Mouse (Mus musculus) limb, embryonic 10.5 days (tissue): ENCODE data around the gene Troap. TPM values are rescaled to one million over a fixed set of nuclear protein-coding genes. Genes with fewer than 3 reads are reported as not detected.

Source experiments
- DNase-seq: peaks from one replicate; pipeline ENCODE4 v3.0.0-alpha.2; 2017; ENCODE audit warnings: low spot score
- H3K27ac ChIP-seq: fragments of 300-500 bp; sonication (generic); 2 replicates; pipeline ENCODE4 v1.5.1; 2016; ENCODE audit warnings: mild to moderate bottlenecking
- H3K27me3 ChIP-seq: fragments of 300-500 bp; sonication (generic); 2 replicates; pipeline ENCODE4 v1.6.1; 2016; ENCODE audit warnings: low read depth, mild to moderate bottlenecking; ENCODE audit not compliant: poor library complexity, severe bottlenecking
- H3K36me3 ChIP-seq: fragments of 300-500 bp; sonication (generic); 2 replicates; pipeline ENCODE4 v1.6.1; 2016; ENCODE audit warnings: mild to moderate bottlenecking, moderate library complexity
- H3K4me1 ChIP-seq: fragments of 300-500 bp; sonication (generic); 2 replicates; pipeline ENCODE4 v1.6.1; 2016
- H3K4me3 ChIP-seq: fragments of 300-500 bp; sonication (generic); 2 replicates; pipeline ENCODE4 v1.5.1; 2016; ENCODE audit warnings: mild to moderate bottlenecking, moderate library complexity
- H3K9me3 ChIP-seq: fragments of 300-500 bp; sonication (generic); replicated peaks from 2 replicates; pipeline ENCODE4 v1.6.1; 2016; ENCODE audit warnings: mild to moderate bottlenecking
- WGBS: fragments of 180-500 bp; shearing (Covaris S2); methylation state at CpG from one replicate; pipeline ENCODE4 v1.1.7; 2016; 5-methylcytosine and 5-hydroxymethylcytosine counted together
- polyA plus RNA-seq: library from polyadenylated mRNA; unstranded; fragments of >200 nt; fragmentation: Nextera tagmentation; extraction: Ambion mirVana; gene quantifications from 2 replicates; pipeline ENCODE4 v1.2.1, GENCODE M21; 2016

The Troap gene
- polyA plus RNA-seq, 1 experiment from 2014 or later = 54.8 TPM

GRCm38 (mm10) chr15:99095356-99095755 lies 21.0 kb downstream of the Troap start:
- Histone ChIP-seq H3K27ac (no peak overlapping the region), H3K27me3 (peaks cover 99% of the 10 kb centered on the region), H3K36me3 (no peaks in the 10 kb centered on the region), H3K9me3 (no peaks in the 10 kb centered on the region), H3K4me1 (peaks cover 61% of the 10 kb centered on the region), H3K4me3 (peak overlapping the region; percentile 7; the same call in 1 of the 2 replicates)
- WGBS = 2% methylated on average over 6 of the region's 6 CpGs
- DNase-seq = no peak

GRCm38 (mm10) chr15:99096061-99096793 lies 21.9 kb downstream of the Troap start:
- DNase-seq = no peak
- Histone ChIP-seq H3K27me3 (peaks cover 96% of the 10 kb centered on the region), H3K9me3 (no peaks in the 10 kb centered on the region), H3K27ac (no peak overlapping the region), H3K4me1 (peaks cover 59% of the 10 kb centered on the region), H3K4me3 (peak overlapping the region; percentile 51), H3K36me3 (no peaks in the 10 kb centered on the region)
- WGBS = 2% methylated on average over 24 of the region's 24 CpGs

- under 1% methylated on average over 56 of the region's 58 CpGs for WGBS
- H3K27me3 ChIP-seq = peaks cover 94% of the 10 kb centered on the region
- H3K4me3 ChIP-seq = peak overlapping the region; percentile 51
- no peak overlapping the region; the same call in 1 of the 2 replicates for H3K27ac ChIP-seq
- DNase-seq = peak; percentile 70
- no peaks in the 10 kb centered on the region for H3K36me3 ChIP-seq
- H3K4me1 ChIP-seq = peaks cover 59% of the 10 kb centered on the region
- no peaks in the 10 kb centered on the region for H3K9me3 ChIP-seq
Observed at GRCm38 (mm10) chr15:99096831-99097500, 22.6 kb downstream of the Troap start.

- H3K27me3 ChIP-seq = peaks cover 84% of the 10 kb centered on the region
- peaks cover 56% of the 10 kb centered on the region for H3K4me1 ChIP-seq
- peak; percentile 74 for DNase-seq
- peak overlapping the region; percentile 51 for H3K4me3 ChIP-seq
- WGBS = under 1% methylated on average over 39 of the region's 39 CpGs
- H3K36me3 ChIP-seq = no peaks in the 10 kb centered on the region
- peak overlapping the region; percentile 61; the same call in 1 of the 2 replicates for H3K27ac ChIP-seq
- no peaks in the 10 kb centered on the region for H3K9me3 ChIP-seq
Observed at GRCm38 (mm10) chr15:99097840-99098492, 23.6 kb downstream of the Troap start.

GRCm38 (mm10) chr15:99098493-99098861 lies 24.1 kb downstream of the Troap start:
- no peaks in the 10 kb centered on the region for H3K36me3 ChIP-seq
- peaks cover 51% of the 10 kb centered on the region for H3K4me1 ChIP-seq
- H3K4me3 ChIP-seq = peak overlapping the region; percentile 51
- DNase-seq = peak; percentile 56
- WGBS = under 1% methylated on average over 9 of the region's 9 CpGs
- H3K27me3 ChIP-seq = peaks cover 79% of the 10 kb centered on the region
- H3K9me3 ChIP-seq = no peaks in the 10 kb centered on the region
- H3K27ac ChIP-seq = no peak overlapping the region

- no peaks in the 10 kb centered on the region for H3K9me3 ChIP-seq
- peaks cover 46% of the 10 kb centered on the region for H3K4me1 ChIP-seq
- no peaks in the 10 kb centered on the region for H3K36me3 ChIP-seq
- 0 out of 2 replicates have a peak overlapping the region, but pooled peaks have one; percentile 31 for H3K27ac ChIP-seq
- peak overlapping the region; percentile 51 for H3K4me3 ChIP-seq
- H3K27me3 ChIP-seq = peaks cover 72% of the 10 kb centered on the region
- peak; percentile 76 for DNase-seq
- WGBS = under 1% methylated on average over 15 of the region's 15 CpGs
Observed at GRCm38 (mm10) chr15:99099139-99099556, 24.8 kb downstream of the Troap start.

GRCm38 (mm10) chr15:99099984-99100383 lies 25.6 kb downstream of the Troap start:
- H3K36me3 ChIP-seq = no peaks in the 10 kb centered on the region
- H3K9me3 ChIP-seq = no peaks in the 10 kb centered on the region
- peaks cover 65% of the 10 kb centered on the region for H3K27me3 ChIP-seq
- DNase-seq = no peak
- no peak overlapping the region for H3K27ac ChIP-seq
- WGBS = 58% methylated on average over 3 of the region's 3 CpGs
- H3K4me3 ChIP-seq = no peak overlapping the region
- peaks cover 41% of the 10 kb centered on the region for H3K4me1 ChIP-seq

GRCm38 (mm10) chr15:99105238-99105637 lies 30.9 kb downstream of the Troap start:
- DNase-seq = no peak
- H3K4me3 ChIP-seq = no peak overlapping the region
- H3K9me3 ChIP-seq = no peaks in the 10 kb centered on the region
- no peak overlapping the region for H3K27ac ChIP-seq
- no peaks in the 10 kb centered on the region for H3K36me3 ChIP-seq
- no peaks in the 10 kb centered on the region for H3K4me1 ChIP-seq
- H3K27me3 ChIP-seq = peaks cover 13% of the 10 kb centered on the region
- WGBS = 47% methylated on average over 7 of the region's 7 CpGs

- Histone ChIP-seq H3K27ac (no peak overlapping the region), H3K36me3 (no peaks in the 10 kb centered on the region), H3K4me3 (no peak overlapping the region), H3K27me3 (peaks cover 6% of the 10 kb centered on the region; the same call in 1 of the 2 replicates), H3K9me3 (no peaks in the 10 kb centered on the region), H3K4me1 (peaks cover 5% of the 10 kb centered on the region; the same call in 1 of the 2 replicates)
- DNase-seq = no peak
- 86% methylated on average over 3 of the region's 3 CpGs for WGBS
Observed at GRCm38 (mm10) chr15:99107866-99108265, 33.5 kb downstream of the Troap start.

- H3K27ac ChIP-seq = no peak overlapping the region
- no peak overlapping the region for H3K4me3 ChIP-seq
- peaks cover 6% of the 10 kb centered on the region; the same call in 1 of the 2 replicates for H3K27me3 ChIP-seq
- H3K4me1 ChIP-seq = peaks cover 12% of the 10 kb centered on the region; the same call in 1 of the 2 replicates
- no peaks in the 10 kb centered on the region for H3K9me3 ChIP-seq
- WGBS = 92% methylated on average over 3 of the region's 3 CpGs
- no peaks in the 10 kb centered on the region for H3K36me3 ChIP-seq
- no peak for DNase-seq
Observed at GRCm38 (mm10) chr15:99111139-99111538, 36.8 kb downstream of the Troap start.

- Histone ChIP-seq H3K4me1 (peaks cover 17% of the 10 kb centered on the region; the same call in 1 of the 2 replicates), H3K27ac (no peak overlapping the region), H3K27me3 (peaks cover 6% of the 10 kb centered on the region; the same call in 1 of the 2 replicates), H3K9me3 (no peaks in the 10 kb centered on the region), H3K36me3 (no peaks in the 10 kb centered on the region), H3K4me3 (no peak overlapping the region)
- no peak for DNase-seq
- WGBS = 58% methylated on average over 4 of the region's 4 CpGs
Observed at GRCm38 (mm10) chr15:99111809-99112208, 37.4 kb downstream of the Troap start.

GRCm38 (mm10) chr15:99112843-99113395 lies 38.5 kb downstream of the Troap start:
- DNase-seq = no peak
- Histone ChIP-seq H3K4me1 (peaks cover 17% of the 10 kb centered on the region; the same call in 1 of the 2 replicates), H3K9me3 (no peaks in the 10 kb centered on the region), H3K27ac (no peak overlapping the region), H3K36me3 (no peaks in the 10 kb centered on the region), H3K27me3 (peaks cover 6% of the 10 kb centered on the region; the same call in 1 of the 2 replicates), H3K4me3 (peak overlapping the region; percentile 30)
- WGBS = 50% methylated on average over 11 of the region's 11 CpGs
